Mouse (Mus musculus) ES-Bruce4 (cell line): Measurements from ENCODE around the gene Ralgps1. TPM values are rescaled to one million over a fixed set of nuclear protein-coding genes. Genes with fewer than 3 reads are reported as not detected.
"Not testable (repeated sequence)": the region's sequence is repeated elsewhere in the genome, so short reads cannot be mapped to it uniquely, and the experiment has no call there.

Experiments
- H3K27ac ChIP-seq: 2 replicates; pipeline ENCODE4 v1.5.1; 2012; ENCODE audit warnings: low read length, inconsistent platforms; ENCODE audit not compliant: insufficient read depth
- H3K27me3 ChIP-seq: 2 replicates; pipeline ENCODE4 v1.6.1; 2012; ENCODE audit warnings: mild to moderate bottlenecking, low read length, inconsistent platforms; ENCODE audit not compliant: control insufficient read depth, poor library complexity, insufficient read depth, severe bottlenecking
- H3K36me3 ChIP-seq: 2 replicates; pipeline ENCODE4 v1.6.1; 2012; ENCODE audit warnings: inconsistent platforms, mild to moderate bottlenecking, low read length, moderate library complexity; ENCODE audit not compliant: control insufficient read depth, poor library complexity, insufficient read depth, severe bottlenecking
- H3K4me1 ChIP-seq: one replicate; pipeline ENCODE4 v1.8.1; 2011; ENCODE audit warnings: low read length; ENCODE audit not compliant: control insufficient read depth, insufficient read depth
- H3K4me3 ChIP-seq: 2 replicates; pipeline ENCODE4 v1.5.1; 2011; ENCODE audit warnings: low read depth, mild to moderate bottlenecking, low read length
- H3K9ac ChIP-seq: 2 replicates; pipeline ENCODE4 v1.6.1; 2012; ENCODE audit warnings: low read depth, mild to moderate bottlenecking, inconsistent platforms; ENCODE audit not compliant: poor library complexity, severe bottlenecking
- H3K9me3 ChIP-seq: replicated peaks from 2 replicates; pipeline ENCODE4 v1.6.1; 2012; ENCODE audit warnings: mild to moderate bottlenecking, low read length, inconsistent platforms; ENCODE audit not compliant: control insufficient read depth, poor library complexity, insufficient read depth, severe bottlenecking
- CTCF ChIP-seq: IDR thresholded peaks from one replicate; pipeline ENCODE4 v1.8.1; 2011; ENCODE audit warnings: low read depth, low read length
- EP300 ChIP-seq: IDR thresholded peaks from 2 replicates; pipeline ENCODE4 v1.6.1; 2011; ENCODE audit warnings: low read depth, low read length; ENCODE audit not compliant: insufficient read depth
- POLR2A ChIP-seq: IDR thresholded peaks from one replicate; pipeline ENCODE4 v1.8.1; 2011; ENCODE audit warnings: low read length; ENCODE audit not compliant: insufficient read depth
- polyA plus RNA-seq: library from polyadenylated mRNA; stranded (reverse); fragments of >200 nt; gene quantifications from 2 replicates; pipeline ENCODE4 v1.2.4, GENCODE M21; 2011; ENCODE audit warnings: low read depth; ENCODE audit not compliant: missing spikeins, insufficient read depth, insufficient read length

The Ralgps1 gene
- polyA plus RNA-seq, 1 experiment: 17.0 TPM

GRCm38 (mm10) chr2:33323799-33324595 lies 47.3 kb downstream of the Ralgps1 start:
- Histone ChIP-seq H3K27ac (no peak overlapping the region), H3K4me1 (no peaks in the 10 kb centered on the region), H3K4me3 (no peak overlapping the region), H3K9ac (no peak overlapping the region), H3K27me3 (no peaks in the 10 kb centered on the region), H3K36me3 (no peaks in the 10 kb centered on the region), H3K9me3 (no peaks in the 10 kb centered on the region)
- TF ChIP-seq POLR2A (no peak), CTCF (no peak), EP300 (no peak)

- not testable (repeated sequence) for H3K9me3 ChIP-seq, H3K27me3 ChIP-seq, H3K27ac ChIP-seq, H3K9ac ChIP-seq, H3K4me1 ChIP-seq, H3K36me3 ChIP-seq, H3K4me3 ChIP-seq
Measured at GRCm38 (mm10) chr2:33323043-33323625, 48.2 kb downstream of the Ralgps1 start.

GRCm38 (mm10) chr2:33321641-33322040 lies 49.6 kb downstream of the Ralgps1 start:
- no peaks in the 10 kb centered on the region for H3K36me3 ChIP-seq
- H3K4me1 ChIP-seq: no peaks in the 10 kb centered on the region
- no peaks in the 10 kb centered on the region for H3K27me3 ChIP-seq
- H3K9ac ChIP-seq: no peak overlapping the region
- no peak overlapping the region for H3K4me3 ChIP-seq
- TF ChIP-seq EP300 (no peak), POLR2A (no peak), CTCF (no peak)
- H3K9me3 ChIP-seq: no peaks in the 10 kb centered on the region
- H3K27ac ChIP-seq: no peak overlapping the region

GRCm38 (mm10) chr2:33321031-33321430 lies 50.3 kb downstream of the Ralgps1 start:
- H3K4me1 ChIP-seq: no peaks in the 10 kb centered on the region
- H3K9ac ChIP-seq: no peak overlapping the region
- no peak overlapping the region for H3K4me3 ChIP-seq
- no peaks in the 10 kb centered on the region for H3K27me3 ChIP-seq
- TF ChIP-seq CTCF: no peak
- no peak for TF ChIP-seq POLR2A
- no peak for TF ChIP-seq EP300
- H3K9me3 ChIP-seq: no peaks in the 10 kb centered on the region
- no peak overlapping the region for H3K27ac ChIP-seq
- no peaks in the 10 kb centered on the region for H3K36me3 ChIP-seq

- Histone ChIP-seq H3K27me3 (no peaks in the 10 kb centered on the region), H3K9ac (no peak overlapping the region), H3K4me1 (no peaks in the 10 kb centered on the region), H3K36me3 (no peaks in the 10 kb centered on the region), H3K4me3 (no peak overlapping the region), H3K9me3 (no peaks in the 10 kb centered on the region), H3K27ac (no peak overlapping the region)
- TF ChIP-seq POLR2A (no peak), EP300 (no peak), CTCF (no peak)
Measured at GRCm38 (mm10) chr2:33320568-33320967, 50.7 kb downstream of the Ralgps1 start.

- Histone ChIP-seq H3K4me1 (no peaks in the 10 kb centered on the region), H3K9me3 (no peaks in the 10 kb centered on the region), H3K9ac (no peak overlapping the region), H3K27me3 (no peaks in the 10 kb centered on the region), H3K4me3 (no peak overlapping the region), H3K36me3 (no peaks in the 10 kb centered on the region), H3K27ac (no peak overlapping the region)
- TF ChIP-seq EP300: no peak
- no peak for TF ChIP-seq POLR2A
- TF ChIP-seq CTCF: no peak
Measured at GRCm38 (mm10) chr2:33319934-33320333, 51.4 kb downstream of the Ralgps1 start.
